Mouse (Mus musculus): ENCODE measurements around the gene Slc29a2.

The Slc29a2 gene

DNA sequence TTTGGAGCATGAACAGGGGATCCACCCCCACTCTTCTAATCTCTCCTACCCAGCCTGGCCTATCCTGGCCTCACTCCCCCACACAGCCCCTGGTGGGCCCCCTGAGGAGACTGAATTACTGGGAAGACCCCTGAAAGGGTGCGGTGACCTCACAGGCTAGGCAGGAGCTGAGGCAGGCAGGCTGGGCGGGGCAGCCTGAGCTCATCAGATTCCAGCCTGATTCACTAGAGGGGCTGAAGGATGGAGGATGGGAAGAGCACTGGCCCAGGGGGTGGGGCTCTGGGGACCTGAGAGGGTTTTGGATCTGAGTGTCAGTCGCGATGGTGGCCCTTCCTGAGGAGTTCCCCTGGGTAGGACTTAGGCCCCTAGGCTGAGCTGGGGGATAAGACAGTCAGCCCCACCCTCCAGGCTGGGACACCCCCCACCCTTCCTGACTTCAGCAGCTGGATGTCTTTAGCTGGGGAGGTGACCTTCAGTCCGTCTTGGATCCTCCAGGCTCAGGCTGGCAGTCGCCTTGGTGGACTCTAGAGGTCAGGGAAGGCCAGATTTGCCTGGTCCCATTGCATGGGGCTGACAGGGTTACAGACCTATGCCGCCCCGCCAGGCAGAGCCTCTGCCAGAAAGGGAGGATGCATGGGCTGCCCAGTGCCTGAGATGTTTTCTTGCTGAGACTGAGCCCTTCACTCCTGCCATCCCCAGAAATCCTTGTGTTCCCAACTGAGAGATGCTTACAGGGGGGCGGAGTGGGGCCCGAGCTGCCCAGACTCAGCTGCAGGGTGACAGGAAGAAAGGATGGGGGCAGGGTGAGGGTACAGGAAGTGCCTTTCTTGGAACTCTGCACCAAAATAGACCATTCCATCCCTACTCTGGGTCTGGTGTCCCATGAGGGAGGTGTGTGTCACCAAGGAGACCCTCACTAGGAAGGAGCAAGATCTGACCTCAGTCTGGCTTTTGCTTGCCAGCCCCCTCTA lies 35.4 kb downstream of the Slc29a2 start:
- no peak for DNase-seq (ENCODE audit: low read depth, low spot score)

DNA sequence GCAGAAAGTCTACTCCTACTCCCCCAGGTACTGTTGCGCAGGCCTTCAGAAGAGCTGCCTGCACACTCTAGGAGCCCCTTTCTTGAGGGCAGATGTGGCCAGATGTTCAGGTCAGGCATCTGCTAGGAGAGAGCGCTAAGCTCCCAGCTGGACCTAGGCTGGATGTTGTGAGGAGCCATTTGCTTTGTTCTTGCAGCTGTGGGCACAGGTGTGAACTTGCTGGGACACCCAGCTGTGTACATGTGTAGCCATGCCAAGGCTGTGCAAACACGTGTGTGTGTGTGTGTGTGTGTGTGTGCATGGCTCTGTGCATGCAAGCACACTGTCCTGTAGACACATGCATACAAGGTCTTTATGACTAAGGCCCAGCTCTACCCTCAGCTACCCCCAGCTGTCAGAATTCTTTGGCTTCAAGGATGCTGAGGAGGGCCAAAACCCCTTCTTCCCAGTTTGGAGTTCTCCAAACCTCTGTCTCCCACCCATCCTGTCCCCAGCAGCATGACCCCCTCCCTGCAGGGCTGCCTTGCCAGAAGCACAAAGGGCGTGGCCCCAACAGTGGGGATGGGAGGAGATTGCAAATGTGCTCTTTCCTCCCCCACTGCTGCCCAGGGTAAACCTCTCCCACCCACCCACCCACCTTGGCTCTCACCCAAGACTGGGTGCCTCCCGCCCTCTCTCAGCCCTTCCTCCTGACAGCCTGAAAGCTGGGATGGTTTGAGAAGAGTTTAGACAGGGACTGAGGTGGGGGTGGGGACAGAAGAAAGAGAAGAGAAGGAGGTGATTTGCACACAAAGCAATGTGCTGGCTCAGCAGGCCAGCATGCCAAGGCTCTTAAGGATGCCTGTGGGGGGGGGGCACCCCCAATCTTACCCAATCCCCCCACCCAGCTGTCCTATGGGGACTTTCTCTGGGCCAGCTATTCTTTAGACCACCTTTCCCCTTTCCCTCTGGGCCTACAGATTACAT lies 37.0 kb downstream of the Slc29a2 start:
- no peak for DNase-seq (ENCODE audit: low read depth, low spot score)

DNA sequence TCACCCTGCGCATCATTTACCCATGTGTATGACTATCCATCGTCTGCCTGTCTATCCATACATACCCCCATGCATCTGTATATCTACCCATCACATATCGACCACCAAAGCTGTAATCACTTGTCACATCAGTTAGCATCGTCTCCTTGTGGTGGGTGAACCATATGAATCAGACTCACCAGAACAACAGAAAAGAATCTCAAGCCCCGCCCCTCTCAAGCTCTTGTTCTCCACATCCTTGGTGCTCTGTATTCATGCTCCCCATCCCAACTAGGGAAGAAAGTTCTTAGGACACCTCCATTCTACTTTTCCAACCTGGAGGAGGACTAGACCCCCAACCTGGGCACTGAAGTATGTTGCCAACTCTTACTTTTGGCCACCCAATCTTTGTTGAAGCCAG lies 38.4 kb downstream of the Slc29a2 start:
- no peak for DNase-seq (ENCODE audit: low read depth, low spot score)

DNA sequence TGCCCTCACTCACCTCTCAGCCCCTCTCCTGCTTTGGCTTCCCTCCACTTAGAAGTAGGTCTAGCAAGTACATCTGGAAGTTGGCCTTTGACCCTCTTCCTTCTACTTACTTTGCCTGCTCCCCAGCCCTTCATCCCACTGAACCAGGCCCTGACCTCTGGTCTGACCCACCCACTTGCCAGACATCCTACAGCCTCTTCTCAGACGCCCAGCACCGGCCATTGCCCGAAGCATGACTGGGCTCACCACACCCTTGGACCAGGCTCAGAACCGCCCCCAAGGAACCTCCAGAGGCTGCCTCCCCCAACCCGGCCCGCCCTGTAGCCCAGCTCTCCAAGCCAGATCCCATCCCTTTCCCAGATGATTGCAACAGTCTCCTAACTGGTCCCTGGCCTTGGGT lies 38.8 kb downstream of the Slc29a2 start:
- no peak for DNase-seq (ENCODE audit: low read depth, low spot score)

DNA sequence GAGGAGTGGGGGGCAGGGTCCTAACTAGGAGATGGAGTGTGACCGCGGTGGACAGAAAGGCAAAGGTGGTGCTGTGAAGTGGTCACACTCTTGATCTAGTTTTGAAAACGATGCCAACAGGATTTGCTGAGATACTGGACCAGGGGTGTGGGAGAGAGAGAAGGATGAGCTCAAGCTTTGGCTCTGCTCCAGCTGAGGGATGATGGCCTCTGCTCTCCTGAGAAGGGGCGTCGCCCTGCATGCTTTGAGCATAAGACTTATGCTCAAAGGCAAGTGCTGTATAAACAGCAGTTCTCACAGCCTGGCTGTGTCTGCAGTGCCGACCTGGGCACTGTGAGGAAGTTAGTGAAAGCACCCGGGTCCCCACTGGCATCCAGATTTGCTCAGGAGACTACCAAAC lies 41.4 kb downstream of the Slc29a2 start:
- no peak for DNase-seq (ENCODE audit: low read depth, low spot score)

DNA sequence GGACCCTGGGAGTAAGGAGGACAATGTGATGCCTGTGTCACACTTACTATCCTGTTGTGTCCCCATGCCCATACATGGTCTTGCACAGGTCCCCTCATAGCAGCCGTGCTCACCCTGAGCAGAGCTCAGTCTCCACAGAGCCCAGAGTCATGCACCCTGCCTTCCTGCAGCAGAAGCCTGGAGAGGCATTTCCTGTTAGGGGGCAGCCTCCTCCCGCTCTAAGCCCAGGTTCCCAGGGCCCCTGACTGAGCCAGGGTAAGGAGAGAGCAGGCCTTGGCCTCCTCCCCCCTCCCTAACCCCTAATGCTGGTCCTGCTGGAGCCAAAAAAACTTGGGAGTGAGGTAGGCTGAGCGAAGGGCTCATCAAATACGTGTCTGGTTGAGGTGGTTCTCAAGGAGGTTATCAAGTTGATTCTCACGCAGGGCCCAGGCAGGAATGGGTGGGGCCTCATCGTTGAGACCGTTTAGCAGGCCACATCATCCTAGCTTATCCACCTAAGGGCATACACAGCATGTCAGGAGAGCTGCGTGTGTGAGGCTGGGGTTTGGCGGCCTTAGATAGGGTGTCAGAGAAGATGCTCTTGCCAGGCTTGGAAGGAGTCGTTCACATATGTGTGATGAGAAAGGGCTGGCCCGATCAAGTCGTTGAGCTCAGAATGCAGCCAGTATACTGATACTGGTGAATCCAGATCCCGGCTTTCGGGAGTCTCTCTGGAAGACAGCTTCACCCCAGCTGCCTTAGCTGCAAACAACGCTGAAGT lies 43.6 kb downstream of the Slc29a2 start:
- DNase-seq (ENCODE audit: low read depth, low spot score): no peak

DNA sequence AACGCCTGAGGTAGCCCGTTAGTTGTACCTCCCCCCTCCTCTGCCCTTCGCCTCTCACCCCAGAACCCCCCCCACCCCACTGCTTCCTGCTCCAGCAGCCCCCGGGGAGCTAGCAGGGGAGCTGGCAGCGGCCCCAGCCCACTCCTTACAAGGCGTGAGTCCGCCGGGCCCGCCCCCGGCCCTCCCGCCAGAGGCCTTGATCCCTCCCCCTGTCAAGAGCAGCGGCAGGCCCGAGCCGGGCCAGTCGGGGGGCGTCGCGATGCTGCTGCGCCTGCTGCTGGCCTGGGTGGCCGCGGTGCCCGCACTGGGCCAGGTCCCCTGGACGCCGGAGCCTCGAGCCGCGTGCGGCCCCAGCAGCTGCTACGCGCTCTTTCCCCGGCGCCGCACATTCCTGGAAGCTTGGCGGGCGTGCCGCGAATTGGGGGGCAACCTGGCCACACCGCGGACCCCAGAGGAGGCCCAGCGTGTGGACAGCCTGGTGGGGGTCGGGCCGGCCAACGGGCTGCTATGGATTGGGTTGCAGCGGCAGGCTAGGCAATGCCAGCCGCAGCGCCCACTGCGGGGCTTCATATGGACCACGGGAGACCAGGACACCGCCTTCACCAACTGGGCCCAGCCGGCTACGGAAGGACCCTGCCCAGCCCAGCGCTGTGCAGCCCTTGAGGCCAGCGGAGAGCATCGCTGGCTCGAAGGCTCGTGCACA lies 44.4 kb downstream of the Slc29a2 start, which contains the start of gene Cd248:
Gene Cd248 (plus strand): TSS at position 212 of the 703 bp plus-strand sequence.
- DNase-seq (ENCODE audit: low read depth, low spot score): no peak

DNA sequence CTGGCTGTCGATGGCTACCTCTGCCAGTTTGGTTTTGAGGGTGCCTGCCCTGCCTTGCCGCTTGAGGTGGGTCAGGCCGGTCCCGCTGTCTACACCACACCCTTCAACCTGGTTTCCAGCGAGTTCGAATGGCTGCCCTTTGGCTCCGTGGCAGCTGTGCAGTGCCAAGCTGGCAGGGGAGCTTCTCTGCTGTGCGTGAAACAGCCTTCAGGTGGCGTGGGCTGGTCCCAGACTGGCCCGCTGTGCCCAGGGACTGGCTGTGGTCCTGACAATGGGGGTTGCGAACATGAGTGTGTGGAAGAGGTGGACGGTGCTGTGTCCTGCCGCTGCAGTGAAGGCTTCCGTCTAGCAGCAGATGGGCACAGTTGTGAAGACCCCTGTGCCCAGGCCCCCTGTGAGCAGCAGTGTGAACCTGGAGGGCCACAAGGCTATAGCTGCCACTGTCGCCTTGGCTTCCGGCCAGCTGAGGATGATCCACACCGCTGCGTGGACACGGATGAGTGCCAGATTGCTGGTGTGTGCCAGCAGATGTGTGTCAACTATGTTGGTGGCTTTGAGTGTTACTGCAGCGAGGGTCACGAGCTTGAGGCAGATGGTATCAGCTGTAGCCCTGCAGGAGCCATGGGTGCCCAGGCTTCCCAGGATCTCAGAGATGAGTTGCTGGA lies 45.0 kb downstream of the Slc29a2 start:
- DNase-seq (ENCODE audit: low read depth, low spot score): no peak

DNA sequence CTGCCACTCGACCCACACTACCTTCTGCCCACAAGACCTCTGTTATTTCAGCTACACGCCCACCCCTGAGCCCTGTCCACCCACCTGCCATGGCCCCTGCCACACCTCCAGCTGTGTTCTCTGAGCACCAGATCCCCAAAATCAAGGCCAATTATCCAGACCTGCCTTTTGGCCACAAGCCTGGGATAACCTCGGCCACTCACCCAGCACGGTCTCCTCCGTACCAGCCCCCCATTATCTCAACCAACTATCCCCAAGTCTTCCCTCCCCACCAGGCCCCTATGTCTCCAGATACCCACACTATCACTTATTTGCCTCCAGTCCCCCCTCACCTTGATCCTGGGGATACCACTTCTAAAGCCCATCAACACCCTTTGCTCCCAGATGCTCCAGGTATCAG lies 45.8 kb downstream of the Slc29a2 start:
- DNase-seq (ENCODE audit: low read depth, low spot score): no peak

DNA sequence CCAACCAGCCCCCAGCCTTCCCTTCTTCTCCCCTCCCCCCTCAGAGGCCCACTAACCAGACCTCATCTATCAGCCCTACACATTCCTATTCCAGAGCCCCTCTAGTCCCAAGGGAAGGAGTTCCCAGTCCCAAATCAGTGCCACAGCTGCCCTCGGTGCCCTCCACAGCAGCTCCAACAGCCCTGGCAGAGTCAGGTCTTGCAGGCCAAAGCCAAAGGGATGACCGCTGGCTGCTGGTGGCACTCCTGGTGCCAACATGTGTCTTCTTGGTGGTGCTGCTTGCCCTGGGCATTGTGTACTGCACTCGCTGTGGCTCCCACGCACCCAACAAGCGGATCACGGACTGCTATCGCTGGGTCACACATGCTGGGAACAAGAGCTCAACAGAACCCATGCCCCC lies 46.3 kb downstream of the Slc29a2 start:
- DNase-seq (ENCODE audit: low read depth, low spot score): no peak

DNA sequence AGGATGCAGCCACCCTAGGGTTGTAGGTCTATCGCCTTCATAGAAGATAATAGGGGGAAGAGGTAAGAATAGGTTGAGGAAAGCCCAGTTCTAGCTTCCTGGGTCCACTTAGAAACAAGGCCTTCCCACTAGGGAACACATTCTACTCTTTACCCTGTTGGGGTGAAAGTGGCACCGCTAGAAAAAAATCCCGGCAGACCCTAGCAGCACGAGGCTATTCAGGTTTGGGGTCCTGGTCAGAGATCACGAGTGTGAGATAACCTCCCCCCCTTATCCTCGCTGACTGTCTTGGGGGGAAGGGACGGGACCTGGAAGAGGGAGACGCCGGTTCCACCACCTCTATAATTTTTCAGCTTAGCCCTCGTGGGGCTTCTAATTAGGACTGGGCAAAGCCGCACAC lies 47.4 kb downstream of the Slc29a2 start:
- DNase-seq (ENCODE audit: low read depth, low spot score): no peak

DNA sequence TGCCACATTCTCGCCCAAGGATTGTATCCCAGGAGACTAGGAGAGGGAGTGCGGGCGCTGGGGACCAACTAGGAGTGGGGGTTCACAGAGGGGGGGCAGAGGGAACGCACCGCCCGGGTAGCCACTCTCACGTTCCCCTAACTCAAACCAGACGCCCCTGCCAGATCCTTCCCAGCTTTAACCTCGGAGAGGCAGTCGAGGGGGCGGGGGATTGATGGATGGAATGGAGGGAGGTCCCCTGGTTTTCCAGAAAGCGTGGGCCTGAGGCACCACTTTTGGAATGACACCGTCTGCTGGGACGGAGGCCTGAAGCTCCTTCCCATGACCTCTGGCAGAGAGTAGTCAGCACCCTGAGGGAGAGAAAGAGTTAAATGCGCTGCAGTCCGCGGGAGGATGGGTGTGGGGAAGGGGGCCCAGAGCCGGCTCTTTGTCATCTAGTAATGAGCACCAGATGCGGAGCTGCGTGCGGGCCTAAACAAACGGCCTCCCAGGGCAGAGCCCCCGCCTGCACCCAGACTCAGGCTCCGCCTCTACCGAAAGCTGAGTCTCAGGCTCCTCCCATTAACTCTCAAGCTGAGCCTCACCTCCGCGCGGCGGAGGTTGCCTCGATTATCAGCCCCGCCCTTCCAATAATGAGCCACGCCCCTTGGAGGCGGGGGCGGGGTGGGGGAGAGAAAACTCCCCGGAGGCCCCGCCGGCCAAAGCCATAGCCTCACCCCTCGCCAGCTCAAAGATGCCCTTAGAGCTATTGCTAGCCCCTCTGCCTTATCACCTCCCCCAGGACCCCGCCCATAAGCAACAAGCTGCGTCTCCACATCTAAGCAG lies 48.1 kb downstream of the Slc29a2 start:
- no peak for DNase-seq (ENCODE audit: low read depth, low spot score)

DNA sequence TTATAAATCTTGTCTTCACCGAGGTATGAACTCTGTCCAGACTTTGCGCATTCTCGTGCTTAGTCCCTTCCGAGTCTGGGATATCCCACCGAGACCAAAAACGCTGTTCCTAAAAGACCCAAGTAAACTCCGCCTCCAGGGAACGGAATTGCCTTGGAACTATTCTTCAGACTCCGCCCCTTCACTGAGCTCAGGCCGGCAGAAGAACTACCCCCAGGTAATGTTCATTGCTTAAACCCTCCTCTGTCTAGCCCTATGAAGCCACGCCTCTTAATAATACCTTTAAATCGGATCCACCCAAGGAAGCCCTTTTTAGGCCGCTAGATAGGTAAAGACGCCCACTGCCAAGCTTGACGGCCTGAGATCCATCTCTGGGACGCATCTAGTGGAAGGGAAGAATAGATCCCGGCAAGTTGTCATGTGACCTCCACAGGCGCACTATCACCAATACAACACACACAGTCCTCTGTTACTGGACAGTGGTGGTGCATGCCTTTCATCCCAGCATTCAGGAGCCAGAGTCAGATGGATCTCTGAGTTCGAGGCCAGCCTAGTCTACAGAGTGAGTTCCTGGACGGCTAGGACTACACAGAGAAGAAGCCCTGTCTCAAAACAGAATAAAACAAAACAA lies 48.8 kb downstream of the Slc29a2 start:
- no peak for DNase-seq (ENCODE audit: low read depth, low spot score)

DNA sequence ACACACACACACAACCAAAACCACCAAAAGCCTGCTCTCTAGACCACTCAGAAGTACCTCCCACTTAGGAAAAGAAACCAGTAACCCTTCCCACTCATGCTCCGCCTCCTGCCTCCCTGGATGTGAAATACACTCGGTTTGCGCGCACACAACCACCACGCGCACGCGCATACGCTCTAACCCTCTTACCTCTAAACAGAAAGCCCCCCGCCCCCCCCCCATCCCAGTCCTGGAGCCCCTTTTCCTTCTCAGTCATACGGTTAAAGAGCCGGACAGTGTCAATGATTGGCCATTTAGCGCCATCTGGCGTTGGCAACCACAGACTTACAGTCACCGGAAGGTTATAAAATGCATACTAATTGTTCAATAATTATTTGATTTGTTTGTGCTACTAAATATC lies 49.4 kb downstream of the Slc29a2 start:
- no peak for DNase-seq (ENCODE audit: low read depth, low spot score)

DNA sequence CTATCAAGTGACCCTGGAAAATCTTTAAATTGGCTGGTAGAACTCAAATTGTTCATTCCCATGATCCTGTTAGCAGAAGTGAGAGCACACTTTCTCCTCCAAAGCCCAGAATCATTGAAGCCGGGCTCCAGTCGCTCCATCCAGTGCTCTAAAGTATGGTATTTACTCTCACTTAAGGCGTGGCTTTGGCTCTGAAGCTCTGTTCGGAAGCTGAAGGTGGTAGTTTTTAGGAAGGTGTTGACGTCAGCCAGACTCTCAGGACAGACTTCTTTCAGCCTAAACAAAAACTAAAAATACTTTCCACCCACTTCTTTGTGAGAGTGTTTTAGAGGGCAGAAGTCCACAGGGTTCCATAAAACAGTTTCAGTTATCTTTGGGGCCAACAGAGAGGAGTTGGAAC lies 49.9 kb downstream of the Slc29a2 start:
- DNase-seq (ENCODE audit: low read depth, low spot score): no peak

DNA sequence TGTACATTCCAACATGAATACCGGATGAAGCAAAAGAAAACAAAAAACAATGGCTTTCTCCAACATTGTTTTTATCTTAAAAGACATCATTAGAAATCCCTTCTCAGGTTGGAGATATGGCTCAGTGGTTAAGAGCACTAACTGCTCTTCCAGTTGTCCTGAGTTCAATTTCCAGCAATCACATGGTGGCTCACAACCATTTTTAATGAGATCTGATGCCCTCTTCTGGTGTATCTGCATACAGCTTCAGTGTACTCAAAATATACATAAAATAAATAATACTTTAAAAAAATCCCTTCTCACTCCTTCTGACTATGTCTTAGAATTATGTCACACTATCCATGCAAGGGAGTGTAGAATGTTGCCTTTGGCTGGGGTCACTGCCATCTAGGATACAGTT lies 55.6 kb downstream of the Slc29a2 start:
- no peak for DNase-seq (ENCODE audit: low read depth, low spot score)
